Mouse (Mus musculus) heart, adult 11 months (tissue): Measurements from ENCODE around the gene Aars2.
A peak's percentile ranks its signal among the peaks of the same experiment; 100 is the strongest.

ENCODE experiments used
- DNase-seq: peaks from one replicate; pipeline ENCODE4 v3.0.0; 2022

Aars2 gene

GRCm38 (mm10) chr17:45506700-45507189 lies at the start of gene Aars2:
Gene Aars2 (plus strand): TSS chr17:45506841.
- DNase-seq = peak; percentile 99

- DNase-seq = no peak
These were observed 49.2 kb upstream of the Aars2 start for GRCm38 (mm10) chr17:45457487-45457886.

- DNase-seq = no peak
These were observed 48.1 kb upstream of the Aars2 start for GRCm38 (mm10) chr17:45458516-45458915.

- DNase-seq = no peak
These were observed 47.6 kb upstream of the Aars2 start for GRCm38 (mm10) chr17:45459062-45459461.

GRCm38 (mm10) chr17:45462506-45462905 lies 44.1 kb upstream of the Aars2 start:
- DNase-seq = no peak

GRCm38 (mm10) chr17:45464255-45464654 lies 42.4 kb upstream of the Aars2 start:
- no peak for DNase-seq

- no peak for DNase-seq
These were observed 39.9 kb upstream of the Aars2 start for GRCm38 (mm10) chr17:45466701-45467100.

- DNase-seq = no peak
These were observed 38.3 kb upstream of the Aars2 start for GRCm38 (mm10) chr17:45468302-45468701.

- no peak for DNase-seq
These were observed 35.9 kb upstream of the Aars2 start for GRCm38 (mm10) chr17:45470726-45471125.

GRCm38 (mm10) chr17:45473667-45474066 lies 33.0 kb upstream of the Aars2 start:
- DNase-seq = no peak

- DNase-seq = no peak
These were observed 32.5 kb upstream of the Aars2 start for GRCm38 (mm10) chr17:45474146-45474545.

GRCm38 (mm10) chr17:45474669-45475465 lies 31.8 kb upstream of the Aars2 start, which contains the start of gene Spats1:
Gene Spats1 (minus strand): TSS chr17:45475415.
- DNase-seq = peak; percentile 95

GRCm38 (mm10) chr17:45478234-45478825 lies 28.3 kb upstream of the Aars2 start:
- DNase-seq = peak; percentile 96

GRCm38 (mm10) chr17:45480429-45480828 lies 26.2 kb upstream of the Aars2 start:
- no peak for DNase-seq

- DNase-seq = no peak
These were observed 21.1 kb upstream of the Aars2 start for GRCm38 (mm10) chr17:45485581-45485980.

GRCm38 (mm10) chr17:45487216-45487615 lies 19.4 kb upstream of the Aars2 start:
- DNase-seq = no peak

GRCm38 (mm10) chr17:45488321-45489254 lies 18.1 kb upstream of the Aars2 start:
- DNase-seq = no peak

GRCm38 (mm10) chr17:45489736-45490135 lies 16.9 kb upstream of the Aars2 start:
- no peak for DNase-seq

- DNase-seq = no peak
These were observed 16.0 kb upstream of the Aars2 start for GRCm38 (mm10) chr17:45490532-45491154.

GRCm38 (mm10) chr17:45495398-45495797 lies 11.2 kb upstream of the Aars2 start:
- no peak for DNase-seq

GRCm38 (mm10) chr17:45498397-45498796 lies 8.2 kb upstream of the Aars2 start:
- DNase-seq = peak; percentile 86

GRCm38 (mm10) chr17:45499516-45499915 lies 7.1 kb upstream of the Aars2 start:
- DNase-seq = no peak

GRCm38 (mm10) chr17:45500981-45501380 lies 5.7 kb upstream of the Aars2 start:
- DNase-seq = no peak
